Mouse (Mus musculus) intestine, embryonic 14.5 days (tissue): ENCODE data around the gene Cacna1c. TPM values are rescaled to one million over a fixed set of nuclear protein-coding genes. Genes with fewer than 3 reads are reported as not detected.
"Not testable (repeated sequence)": the region's sequence is repeated elsewhere in the genome, so short reads cannot be mapped to it uniquely, and the experiment has no call there.

Experiments used
- ATAC-seq: fragments of 200-750 bp; cut with Nextera tagmentation; replicated peaks from 2 replicates; pipeline ENCODE4 v1.8.0; 2017; ENCODE audit warnings: low read depth, moderate number of reproducible peaks, moderate TSS enrichment, moderate library complexity; ENCODE audit not compliant: low FRiP score, low TSS enrichment
- DNase-seq: peaks from one replicate; pipeline ENCODE4 v3.0.0-alpha.2; 2018; ENCODE audit warnings: low spot score
- H3K27ac ChIP-seq: fragments of 300-500 bp; sonication (generic); 2 replicates; pipeline ENCODE4 v1.5.1; 2014; ENCODE audit warnings: low read depth, mild to moderate bottlenecking, control low read depth
- H3K27me3 ChIP-seq: fragments of 300-500 bp; sonication (generic); replicated peaks from 2 replicates; pipeline ENCODE4 v1.6.1; 2014; ENCODE audit warnings: low read length, control low read depth; ENCODE audit not compliant: control insufficient read depth, insufficient read depth
- H3K36me3 ChIP-seq: fragments of 300-500 bp; sonication (generic); 2 replicates; pipeline ENCODE4 v1.6.1; 2014; ENCODE audit warnings: low read length, control low read depth; ENCODE audit not compliant: control insufficient read depth, insufficient read depth
- H3K4me1 ChIP-seq: fragments of 300-500 bp; sonication (generic); replicated peaks from 2 replicates; pipeline ENCODE4 v1.6.1; 2014; ENCODE audit warnings: low read length, control low read depth, mixed read lengths; ENCODE audit not compliant: control insufficient read depth, insufficient read depth
- H3K4me2 ChIP-seq: fragments of 300-500 bp; sonication (generic); 2 replicates; pipeline ENCODE4 v1.6.1; 2014; ENCODE audit warnings: low read length
- H3K4me3 ChIP-seq: fragments of 300-500 bp; sonication (generic); 2 replicates; pipeline ENCODE4 v1.5.1; 2014; ENCODE audit warnings: low read depth, low read length, control low read depth, mixed read lengths
- H3K9ac ChIP-seq: fragments of 300-500 bp; sonication (generic); 2 replicates; pipeline ENCODE4 v1.6.1; 2014; ENCODE audit warnings: mild to moderate bottlenecking, low read length
- H3K9me3 ChIP-seq: fragments of 300-500 bp; sonication (generic); 2 replicates; pipeline ENCODE4 v1.6.1; 2016; ENCODE audit warnings: low read length, control low read depth; ENCODE audit not compliant: control insufficient read depth
- WGBS: fragments of 180-500 bp; shearing (Covaris S2); extraction: QIAGEN DNeasy Blood & Tissue Kit; methylation state at CpG from one replicate; pipeline ENCODE4 v1.1.7; 2014; 5-methylcytosine and 5-hydroxymethylcytosine counted together
- polyA plus RNA-seq: library from polyadenylated mRNA; unstranded; fragments of >200 nt; fragmentation: Nextera tagmentation; extraction: Ambion mirVana; gene quantifications from 2 replicates; pipeline ENCODE4 v1.2.1, GENCODE M21; 2014

Cacna1c gene
- polyA plus RNA-seq, 1 experiment from 2014 or later = 6.5 TPM

DNA sequence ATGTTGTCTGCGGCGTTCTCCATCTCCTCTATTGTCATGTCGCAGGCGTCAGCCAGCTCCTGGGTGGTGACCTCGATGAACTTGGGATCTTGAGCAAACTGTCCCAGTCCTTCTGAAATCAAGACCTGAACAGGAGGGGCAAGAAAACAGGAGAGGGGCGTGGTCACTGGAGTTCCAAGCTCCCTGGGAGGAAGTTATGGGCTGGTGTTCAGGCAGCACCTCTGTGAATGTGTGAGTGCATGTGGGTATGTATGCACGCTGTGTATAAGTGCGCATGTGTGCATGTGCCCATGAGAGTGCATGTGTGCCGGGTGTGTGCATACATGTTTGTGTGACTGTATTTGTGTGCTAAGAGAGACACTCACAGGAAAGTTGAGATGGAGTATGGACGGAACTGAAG lies 602.1 kb downstream of the Cacna1c start:
- Histone ChIP-seq H3K4me1 (0 out of 2 replicates have a peak, but pooled peaks cover 8% of the 10 kb centered on the region), H3K27me3 (peaks cover 12% of the 10 kb centered on the region; the same call in 1 of the 2 replicates), H3K9me3 (no peaks in the 10 kb centered on the region), H3K4me3 (peak overlapping the region; percentile 37), H3K4me2 (peak overlapping the region; percentile 68), H3K36me3 (no peaks in the 10 kb centered on the region), H3K27ac (no peak overlapping the region), H3K9ac (peak overlapping the region; percentile 34; the same call in 1 of the 2 replicates)
- 35% methylated on average over 10 of the region's 10 CpGs for WGBS
- ATAC-seq (peak; percentile 29), DNase-seq (no peak)

DNA sequence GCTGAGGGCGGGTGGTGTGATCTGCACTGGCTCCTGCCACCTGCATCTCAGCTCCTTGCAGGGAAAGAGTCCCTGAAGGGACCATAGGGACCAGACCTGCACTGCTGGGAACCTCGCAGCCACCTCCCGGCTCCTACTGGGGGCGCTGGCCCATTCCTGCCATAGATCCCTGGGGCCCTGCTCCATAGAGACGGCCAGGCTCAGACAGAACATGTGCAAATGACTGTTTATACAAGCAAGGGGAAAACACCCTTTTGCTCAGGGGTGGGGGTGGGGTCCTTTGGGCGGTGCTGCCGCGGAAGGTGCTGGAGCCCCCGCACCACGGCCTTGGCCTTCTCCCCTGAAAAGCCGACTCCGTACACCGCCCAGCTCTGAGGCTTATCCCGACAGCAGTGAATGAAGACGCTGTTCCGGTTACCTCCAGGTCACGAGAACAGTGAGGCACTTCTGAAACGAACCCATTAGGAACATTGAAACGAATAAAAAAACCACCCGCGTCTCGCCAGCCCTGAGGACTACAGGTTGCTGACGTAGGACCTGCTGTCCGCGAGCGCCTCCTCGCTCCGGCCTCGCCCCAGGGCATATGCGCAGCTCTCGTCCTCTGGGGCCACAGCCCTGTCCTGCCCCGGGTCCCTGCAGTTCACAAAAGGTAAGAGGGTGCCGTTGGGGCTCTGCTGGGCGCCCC lies 602.7 kb downstream of the Cacna1c start:
- Histone ChIP-seq H3K36me3 (no peaks in the 10 kb centered on the region), H3K9me3 (no peaks in the 10 kb centered on the region), H3K27ac (no peak overlapping the region), H3K4me2 (peak overlapping the region; percentile 68), H3K9ac (peak overlapping the region; percentile 34; the same call in 1 of the 2 replicates), H3K4me3 (peak overlapping the region; percentile 37), H3K27me3 (peaks cover 12% of the 10 kb centered on the region; the same call in 1 of the 2 replicates), H3K4me1 (0 out of 2 replicates have a peak, but pooled peaks cover 8% of the 10 kb centered on the region)
- 2% methylated on average over 34 of the region's 34 CpGs for WGBS
- ATAC-seq (peak; percentile 85), DNase-seq (peak; percentile 79)

DNA sequence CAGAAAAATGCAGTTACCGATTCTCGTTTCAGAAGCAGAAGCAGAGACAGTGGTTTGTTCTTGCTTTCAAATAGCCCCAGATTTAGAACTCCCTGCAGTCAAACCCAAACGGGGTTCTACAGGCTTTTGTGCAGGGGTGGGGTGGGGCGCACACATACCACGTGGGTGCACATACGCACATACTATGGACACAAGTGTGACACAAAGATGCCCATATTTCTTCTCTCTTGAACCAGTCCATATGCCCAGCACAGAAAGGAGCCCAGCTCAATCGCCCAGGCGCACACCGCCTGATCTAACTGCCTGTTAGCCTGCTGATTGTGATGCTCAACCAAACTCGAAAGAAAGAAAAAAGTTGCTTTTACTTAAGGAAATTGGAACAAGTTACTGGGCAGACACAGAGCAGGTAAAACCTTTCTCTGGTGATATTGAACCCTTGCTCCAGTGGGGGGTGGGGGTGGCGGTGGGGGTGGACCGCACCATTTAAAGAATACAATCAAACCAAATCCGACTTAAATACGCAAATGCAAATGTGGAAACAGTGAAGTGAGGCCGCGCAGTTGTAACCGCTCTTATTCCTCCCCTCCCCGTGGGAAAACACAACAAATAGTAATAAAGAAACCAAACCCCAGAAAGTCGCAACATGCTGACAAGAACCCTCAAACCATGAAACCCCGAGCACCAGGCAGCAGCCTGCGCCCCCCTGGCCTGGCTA lies 603.4 kb downstream of the Cacna1c start:
- H3K9ac ChIP-seq = peak overlapping the region; percentile 34; the same call in 1 of the 2 replicates
- no peaks in the 10 kb centered on the region for H3K9me3 ChIP-seq
- H3K36me3 ChIP-seq = no peaks in the 10 kb centered on the region
- H3K4me2 ChIP-seq = peak overlapping the region; percentile 68
- 31% methylated on average over 21 of the region's 21 CpGs for WGBS
- H3K27me3 ChIP-seq = peaks cover 12% of the 10 kb centered on the region; the same call in 1 of the 2 replicates
- H3K4me3 ChIP-seq = peak overlapping the region; percentile 37
- DNase-seq (peak; percentile 57), ATAC-seq (no peak)
- 0 out of 2 replicates have a peak, but pooled peaks cover 8% of the 10 kb centered on the region for H3K4me1 ChIP-seq
- no peak overlapping the region for H3K27ac ChIP-seq

DNA sequence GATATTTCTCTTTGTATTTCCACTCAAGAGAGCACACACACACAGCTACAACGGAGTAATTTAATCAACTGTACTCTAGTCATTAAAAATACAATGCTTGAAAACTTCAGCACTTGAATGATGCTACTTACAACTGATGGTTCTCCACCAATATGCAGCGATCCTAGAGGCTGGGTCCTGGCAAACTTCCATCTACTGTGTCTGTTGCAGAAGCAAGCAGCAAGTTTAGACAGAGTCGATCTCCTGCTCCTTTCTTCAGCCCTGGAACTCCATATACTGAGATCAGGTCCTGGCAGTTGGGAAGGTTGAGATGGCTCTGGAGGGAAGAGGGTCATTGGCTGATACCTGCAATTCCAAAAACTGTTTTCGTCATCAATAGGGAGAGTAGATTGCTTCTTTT lies 617.5 kb downstream of the Cacna1c start:
- not testable (repeated sequence) for H3K36me3 ChIP-seq, H3K9ac ChIP-seq, ATAC-seq, DNase-seq, H3K9me3 ChIP-seq, H3K27me3 ChIP-seq, H3K4me3 ChIP-seq, H3K4me1 ChIP-seq, H3K4me2 ChIP-seq, H3K27ac ChIP-seq
- 80% methylated on average over 4 of the region's 4 CpGs for WGBS

DNA sequence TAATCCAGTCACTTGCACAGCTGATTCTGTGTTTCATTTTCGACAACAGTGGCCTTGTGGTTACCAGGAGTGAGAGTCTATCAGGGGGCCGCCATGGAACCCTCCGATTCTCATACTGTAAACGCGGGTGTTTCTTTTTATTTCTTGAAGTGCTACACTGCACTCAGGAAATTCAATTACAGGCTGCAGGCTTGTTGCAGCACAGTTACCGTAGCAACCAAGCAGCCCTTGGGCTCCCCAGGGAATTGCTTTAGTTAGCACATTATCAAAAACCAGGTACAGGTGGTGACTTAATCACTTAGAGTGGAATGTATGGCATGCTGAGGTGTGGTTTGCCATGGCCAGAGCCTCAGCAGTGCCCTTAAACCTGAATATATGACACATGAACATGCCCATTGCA lies 621.9 kb downstream of the Cacna1c start:
- WGBS = 83% methylated on average over 6 of the region's 6 CpGs
- no peaks in the 10 kb centered on the region for H3K27me3 ChIP-seq
- H3K36me3 ChIP-seq = no peaks in the 10 kb centered on the region
- no peak overlapping the region for H3K9ac ChIP-seq
- H3K4me3 ChIP-seq = no peak overlapping the region
- H3K9me3 ChIP-seq = no peaks in the 10 kb centered on the region
- no peak for DNase-seq
- H3K4me2 ChIP-seq = no peak overlapping the region
- H3K4me1 ChIP-seq = no peaks in the 10 kb centered on the region
- ATAC-seq = no peak
- H3K27ac ChIP-seq = no peak overlapping the region

DNA sequence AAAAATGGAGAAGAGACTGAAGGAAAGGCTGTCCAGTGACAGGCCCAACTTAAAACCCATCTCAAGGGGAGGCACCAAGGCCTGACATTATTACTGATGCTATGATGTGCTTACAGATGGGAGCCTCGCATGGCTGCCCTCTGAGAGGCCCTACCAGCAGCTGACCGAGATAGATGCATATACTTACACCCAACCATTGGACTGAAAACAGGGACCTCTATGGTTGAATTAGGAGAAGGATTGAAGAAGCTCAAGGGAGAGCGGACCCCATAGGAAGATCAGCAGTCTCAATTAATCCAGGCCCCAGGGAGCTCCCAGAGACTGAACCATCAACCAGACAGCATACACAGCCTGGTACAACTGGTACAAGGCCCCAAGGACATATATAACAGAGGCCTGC lies 628.4 kb downstream of the Cacna1c start:
- Histone ChIP-seq H3K27me3 (no peaks in the 10 kb centered on the region), H3K9ac (no peak overlapping the region), H3K4me1 (peaks cover 8% of the 10 kb centered on the region), H3K27ac (no peak overlapping the region), H3K9me3 (no peaks in the 10 kb centered on the region), H3K36me3 (no peaks in the 10 kb centered on the region), H3K4me3 (no peak overlapping the region), H3K4me2 (no peak overlapping the region)
- WGBS = 92% methylated on average over 3 of the region's 3 CpGs
- ATAC-seq (no peak), DNase-seq (no peak)

DNA sequence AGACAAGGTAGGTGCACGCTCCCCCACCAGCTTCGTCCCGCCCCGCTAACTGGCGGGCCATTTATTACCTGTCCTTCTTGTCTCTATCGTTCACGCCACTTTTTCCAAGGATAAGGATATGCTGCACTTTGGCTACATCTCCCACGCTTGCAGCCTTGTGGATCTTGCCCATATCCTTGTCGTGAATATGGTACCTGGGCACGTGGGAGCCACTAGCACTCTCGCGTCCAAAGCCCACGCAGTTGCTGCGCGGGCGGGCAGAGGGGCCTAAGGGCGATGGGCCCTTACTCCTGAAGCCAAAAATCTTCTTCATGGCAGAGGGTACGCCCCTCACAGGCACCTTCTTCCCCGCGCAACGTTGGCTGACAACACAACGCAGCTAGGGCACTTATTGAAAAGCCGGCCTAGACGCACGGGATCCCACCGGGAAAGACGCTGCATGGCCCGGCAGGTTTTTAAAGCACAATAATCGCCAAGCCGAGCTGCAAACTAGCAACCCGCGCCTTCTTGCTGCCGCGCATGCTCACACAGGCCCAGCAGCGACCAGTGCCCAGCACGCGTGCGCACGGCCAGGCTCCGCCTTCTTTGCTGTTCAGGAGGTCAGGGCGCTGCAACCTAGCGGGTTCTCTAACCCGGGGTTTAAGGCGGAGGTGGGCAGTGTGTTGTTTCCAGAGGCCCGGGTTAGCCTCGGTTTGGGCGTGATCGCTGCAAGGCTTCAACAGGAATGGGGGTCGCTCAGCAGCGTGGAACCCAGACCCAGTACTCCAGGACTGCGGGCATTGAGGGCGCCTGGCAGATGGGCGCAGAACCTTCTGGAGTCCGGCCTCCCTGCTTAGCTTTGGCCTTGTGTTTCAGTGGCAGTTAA lies 634.2 kb downstream of the Cacna1c start, which contains the start of gene Ankrd26:
Gene Ankrd26 (minus strand): TSS at position 482 of the 865 bp plus-strand sequence.
- Histone ChIP-seq H3K36me3 (peaks cover 22% of the 10 kb centered on the region), H3K4me1 (peaks cover 18% of the 10 kb centered on the region), H3K9me3 (no peaks in the 10 kb centered on the region), H3K4me2 (peak within 1 kb of the TSS; percentile 96), H3K27me3 (no peaks in the 10 kb centered on the region), H3K9ac (peak within 1 kb of the TSS; percentile 80), H3K4me3 (peak within 1 kb of the TSS; percentile 73), H3K27ac (peak within 1 kb of the TSS; percentile 69)
- peak; percentile 95 for ATAC-seq
- WGBS = 4% methylated on average over 54 of the region's 54 CpGs
- peak; percentile 91 for DNase-seq

DNA sequence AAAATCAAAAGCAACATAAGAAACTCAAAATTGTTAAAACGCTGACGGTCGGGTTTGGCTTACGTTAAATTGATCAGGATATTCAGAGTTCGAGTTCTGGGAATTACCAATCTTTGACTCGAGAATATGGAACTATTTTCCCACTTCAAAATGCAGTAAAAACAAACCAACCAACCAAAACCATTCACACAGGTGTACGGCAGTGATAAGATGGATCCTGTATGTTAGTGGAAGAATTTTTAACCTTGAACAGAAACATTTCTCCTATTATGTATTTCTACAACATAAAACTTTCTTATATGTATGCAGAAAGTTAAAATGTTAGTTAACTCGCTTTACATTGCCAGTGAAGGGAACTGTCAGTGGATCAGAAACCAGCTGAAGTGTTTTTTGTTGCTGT lies 635.0 kb downstream of the Cacna1c start:
- no peak for DNase-seq
- WGBS = 79% methylated on average over 8 of the region's 8 CpGs

More for the DNA sequence above, 635.0 kb downstream of the Cacna1c start:
- Histone ChIP-seq H3K9ac (peak overlapping the region; percentile 80), H3K4me1 (peaks cover 18% of the 10 kb centered on the region), H3K27me3 (no peaks in the 10 kb centered on the region), H3K9me3 (no peaks in the 10 kb centered on the region), H3K4me3 (peak overlapping the region; percentile 73), H3K36me3 (peaks cover 29% of the 10 kb centered on the region), H3K27ac (no peak overlapping the region; the same call in 1 of the 2 replicates), H3K4me2 (peak overlapping the region; percentile 96)
- no peak for ATAC-seq
